Mouse (Mus musculus): Measurements from ENCODE around the gene Prrt1. TPM values are rescaled to one million over a fixed set of nuclear protein-coding genes. Genes with fewer than 3 reads are reported as not detected.

Gene Prrt1
- polyA plus RNA-seq, 1 experiment from 2014 or later, result not detected

DNA sequence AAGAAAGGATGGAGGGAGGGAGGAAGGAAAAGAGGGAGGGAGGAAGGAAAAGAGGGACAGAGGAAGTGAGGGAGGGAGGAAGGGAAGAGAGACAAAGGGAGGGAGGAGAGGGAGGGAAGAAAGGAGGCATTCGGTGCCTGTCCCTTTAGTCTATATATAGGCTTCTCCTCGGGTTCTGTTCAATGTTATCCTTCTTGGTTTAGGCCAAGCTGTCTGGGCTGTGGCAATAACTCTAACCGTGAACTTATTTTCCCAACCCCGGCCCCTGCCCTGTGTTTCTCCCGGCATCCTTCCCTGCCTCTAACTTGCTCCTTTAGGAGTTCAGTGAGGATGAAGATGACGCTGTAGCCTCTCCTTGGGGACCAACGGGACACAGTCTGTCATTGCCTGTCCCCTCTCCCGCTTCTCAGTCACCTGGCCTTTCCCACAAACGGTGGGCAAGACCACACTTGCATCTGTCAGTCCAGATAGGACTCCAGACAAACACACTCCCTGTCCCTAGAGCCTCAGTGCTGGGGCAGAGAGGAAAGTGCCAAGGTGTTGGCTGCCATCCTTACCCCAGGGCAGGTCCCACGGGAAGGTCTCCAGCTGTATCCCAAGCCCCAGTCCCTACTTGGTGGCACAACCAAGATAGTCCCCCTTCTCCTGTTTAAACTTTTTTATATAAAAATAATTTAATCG lies 45.3 kb downstream of the Prrt1 start:
- H3K9me3 ChIP-seq (replicated peaks), result no peaks in the 10 kb centered on the region
- H3K36me3 ChIP-seq (replicated peaks), result no peaks in the 10 kb centered on the region
- peaks cover 5% of the 10 kb centered on the region; the same call in 1 of the 2 replicates for H3K4me1 ChIP-seq (replicated peaks)
- ATAC-seq (ENCODE audit: insufficient read depth), result no peak
- no peak overlapping the region for H3K27ac ChIP-seq (replicated peaks)
- no peak overlapping the region for H3K4me3 ChIP-seq (replicated peaks)
- H3K27me3 ChIP-seq, result peaks cover 91% of the 10 kb centered on the region
- no peak overlapping the region for H3K4me2 ChIP-seq
- no peak overlapping the region for H3K9ac ChIP-seq
- 49% methylated on average over 11 of the region's 11 CpGs for WGBS (ENCODE audit: insufficient replicate concordance)

- ATAC-seq (ENCODE audit: insufficient read depth), result no peak
- H3K4me1 ChIP-seq (replicated peaks), result peaks cover 5% of the 10 kb centered on the region; the same call in 1 of the 2 replicates
- H3K9me3 ChIP-seq (replicated peaks), result no peaks in the 10 kb centered on the region
- peaks cover 91% of the 10 kb centered on the region for H3K27me3 ChIP-seq
- 54% methylated on average over 13 of the region's 13 CpGs for WGBS (ENCODE audit: insufficient replicate concordance)
- H3K9ac ChIP-seq, result no peak overlapping the region
- no peaks in the 10 kb centered on the region for H3K36me3 ChIP-seq (replicated peaks)
- no peak overlapping the region for H3K27ac ChIP-seq (replicated peaks)
- no peak overlapping the region for H3K4me3 ChIP-seq (replicated peaks)
- H3K4me2 ChIP-seq, result no peak overlapping the region
Measured at GRCm38 (mm10) chr17:34675205-34676092, 46.1 kb downstream of the Prrt1 start.

DNA sequence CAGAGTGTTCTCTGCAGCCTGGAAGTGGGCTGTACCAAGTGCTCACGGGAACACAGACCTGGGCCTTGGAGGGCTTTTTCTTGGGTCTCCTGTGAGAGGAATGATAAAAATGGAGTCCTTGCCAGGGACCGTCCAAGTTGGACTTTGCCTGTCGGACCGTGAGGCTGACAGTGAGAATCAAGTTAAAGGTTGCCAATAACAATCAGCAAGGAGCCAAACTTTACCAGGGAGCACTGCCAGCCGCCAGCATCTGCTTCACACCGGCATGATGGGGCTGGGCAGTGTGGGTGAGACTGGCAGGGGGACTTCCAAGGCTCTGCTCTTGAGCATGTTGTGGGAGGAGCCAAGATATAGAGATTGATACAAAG lies 46.7 kb downstream of the Prrt1 start:
- no peak for ATAC-seq (ENCODE audit: insufficient read depth)
- WGBS (ENCODE audit: insufficient replicate concordance), result 55% methylated on average over 6 of the region's 6 CpGs
- Histone ChIP-seq H3K4me3 (replicated peaks) (no peak overlapping the region), H3K9ac (no peak overlapping the region), H3K4me1 (replicated peaks) (peaks cover 5% of the 10 kb centered on the region; the same call in 1 of the 2 replicates), H3K9me3 (replicated peaks) (no peaks in the 10 kb centered on the region), H3K27ac (replicated peaks) (no peak overlapping the region), H3K36me3 (replicated peaks) (no peaks in the 10 kb centered on the region), H3K4me2 (no peak overlapping the region), H3K27me3 (peaks cover 91% of the 10 kb centered on the region)

GRCm38 (mm10) chr17:34676671-34677070 lies 47.3 kb downstream of the Prrt1 start:
- Histone ChIP-seq H3K36me3 (replicated peaks) (no peaks in the 10 kb centered on the region), H3K9ac (no peak overlapping the region), H3K4me1 (replicated peaks) (peaks cover 3% of the 10 kb centered on the region; the same call in 1 of the 2 replicates), H3K4me2 (no peak overlapping the region), H3K27me3 (peaks cover 91% of the 10 kb centered on the region), H3K27ac (replicated peaks) (no peak overlapping the region), H3K9me3 (replicated peaks) (no peaks in the 10 kb centered on the region), H3K4me3 (replicated peaks) (no peak overlapping the region)
- ATAC-seq (ENCODE audit: insufficient read depth), result no peak
- 61% methylated on average over 12 of the region's 12 CpGs for WGBS (ENCODE audit: insufficient replicate concordance)

DNA sequence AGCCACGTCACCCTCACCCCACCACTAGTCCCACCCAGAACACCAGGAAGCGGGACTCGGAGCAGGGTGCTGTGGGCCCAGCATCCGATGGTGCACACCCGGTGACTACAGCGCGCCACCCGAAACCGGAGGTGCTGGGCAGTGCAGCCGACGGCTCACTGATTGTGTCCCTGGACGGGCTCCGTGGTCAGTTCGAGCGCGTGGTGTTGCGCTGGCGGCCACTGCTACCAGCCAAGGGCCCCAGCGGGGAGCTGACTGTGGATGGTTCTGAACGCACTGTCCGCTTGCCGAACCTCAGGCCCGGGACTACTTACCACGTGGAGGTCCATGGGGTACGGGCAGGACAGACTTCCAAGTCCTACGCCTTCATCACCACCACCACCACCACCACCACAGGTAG lies 50.9 kb downstream of the Prrt1 start:
- H3K4me1 ChIP-seq (replicated peaks), result no peaks in the 10 kb centered on the region
- H3K36me3 ChIP-seq (replicated peaks), result no peaks in the 10 kb centered on the region
- peaks cover 63% of the 10 kb centered on the region for H3K27me3 ChIP-seq
- H3K9ac ChIP-seq, result no peak overlapping the region
- 74% methylated on average over 26 of the region's 26 CpGs for WGBS (ENCODE audit: insufficient replicate concordance)
- no peak overlapping the region for H3K4me2 ChIP-seq
- no peaks in the 10 kb centered on the region for H3K9me3 ChIP-seq (replicated peaks)
- ATAC-seq (ENCODE audit: insufficient read depth), result no peak
- H3K4me3 ChIP-seq (replicated peaks), result no peak overlapping the region
- no peak overlapping the region for H3K27ac ChIP-seq (replicated peaks)

- Histone ChIP-seq H3K9ac (no peak overlapping the region), H3K36me3 (replicated peaks) (no peaks in the 10 kb centered on the region), H3K9me3 (replicated peaks) (no peaks in the 10 kb centered on the region), H3K4me3 (replicated peaks) (no peak overlapping the region), H3K4me1 (replicated peaks) (no peaks in the 10 kb centered on the region), H3K27ac (replicated peaks) (no peak overlapping the region), H3K27me3 (peaks cover 59% of the 10 kb centered on the region), H3K4me2 (no peak overlapping the region)
- 66% methylated on average over 4 of the region's 4 CpGs for WGBS (ENCODE audit: insufficient replicate concordance)
- ATAC-seq (ENCODE audit: insufficient read depth), result no peak
Measured at GRCm38 (mm10) chr17:34680621-34681020, 51.3 kb downstream of the Prrt1 start.

DNA sequence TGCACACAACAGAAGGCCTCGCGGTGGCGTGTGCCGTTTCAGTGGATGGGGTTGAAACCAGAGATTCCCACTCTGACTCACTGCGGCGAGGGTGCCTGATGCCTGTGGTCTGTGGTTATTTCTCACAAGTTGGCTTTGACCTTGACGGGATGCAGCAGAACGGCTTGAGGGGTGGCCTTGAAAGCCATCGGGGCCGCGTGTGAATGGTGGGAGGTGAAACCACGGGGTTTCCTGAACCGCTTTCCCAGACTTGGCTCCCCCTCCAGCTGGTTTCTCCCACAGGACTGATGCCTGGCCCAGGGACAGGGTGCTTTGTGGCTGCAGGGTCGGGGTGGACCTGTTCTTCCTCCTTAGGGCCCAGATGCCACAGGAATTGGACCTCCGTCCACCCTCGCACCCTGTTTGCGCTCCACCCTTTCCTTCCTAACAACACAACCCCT lies 51.8 kb downstream of the Prrt1 start:
- Histone ChIP-seq H3K9ac (no peak overlapping the region), H3K27ac (replicated peaks) (no peak overlapping the region), H3K4me2 (no peak overlapping the region), H3K4me1 (replicated peaks) (no peaks in the 10 kb centered on the region), H3K27me3 (peaks cover 54% of the 10 kb centered on the region), H3K4me3 (replicated peaks) (no peak overlapping the region), H3K9me3 (replicated peaks) (no peaks in the 10 kb centered on the region), H3K36me3 (replicated peaks) (no peaks in the 10 kb centered on the region)
- 20% methylated on average over 17 of the region's 17 CpGs for WGBS (ENCODE audit: insufficient replicate concordance)
- ATAC-seq (ENCODE audit: insufficient read depth), result no peak

GRCm38 (mm10) chr17:34681881-34682536 lies 52.7 kb downstream of the Prrt1 start:
- WGBS (ENCODE audit: insufficient replicate concordance), result 39% methylated on average over 11 of the region's 11 CpGs
- no peak overlapping the region for H3K4me3 ChIP-seq (replicated peaks)
- H3K27ac ChIP-seq (replicated peaks), result no peak overlapping the region
- H3K9ac ChIP-seq, result no peak overlapping the region
- H3K27me3 ChIP-seq, result peaks cover 47% of the 10 kb centered on the region
- H3K9me3 ChIP-seq (replicated peaks), result no peaks in the 10 kb centered on the region
- no peaks in the 10 kb centered on the region for H3K36me3 ChIP-seq (replicated peaks)
- H3K4me2 ChIP-seq, result no peak overlapping the region
- no peaks in the 10 kb centered on the region for H3K4me1 ChIP-seq (replicated peaks)
- no peak for ATAC-seq (ENCODE audit: insufficient read depth)

Other genes with a start within 250 kb of the Prrt1 start
- gene BC051142, start 230.7 kb upstream of the Prrt1 start, polyA plus RNA-seq (2015; fragmentation: Nextera tagmentation; extraction: Ambion mirVana), result not detected in 2 replicates
- not detected in 2 replicates for gene Btnl4, start 152.2 kb upstream of the Prrt1 start, polyA plus RNA-seq (2015; fragmentation: Nextera tagmentation; extraction: Ambion mirVana)
- gene Btnl6, start 112.2 kb upstream of the Prrt1 start, polyA plus RNA-seq (2015; fragmentation: Nextera tagmentation; extraction: Ambion mirVana), result not detected in 2 replicates
- gene Notch4, start 65.3 kb upstream of the Prrt1 start, polyA plus RNA-seq (2015; fragmentation: Nextera tagmentation; extraction: Ambion mirVana), result 0.64 and 0.75 TPM in 2 replicates
- gene Gpsm3, start 39.7 kb upstream of the Prrt1 start, polyA plus RNA-seq (2015; fragmentation: Nextera tagmentation; extraction: Ambion mirVana), result 14.9 and 17.6 TPM in 2 replicates
- 2.4 and 2.8 TPM in 2 replicates for gene Pbx2, start 38.3 kb upstream of the Prrt1 start, polyA plus RNA-seq (2015; fragmentation: Nextera tagmentation; extraction: Ambion mirVana)
- gene Ager, start 31.7 kb upstream of the Prrt1 start, polyA plus RNA-seq (2015; fragmentation: Nextera tagmentation; extraction: Ambion mirVana), result 0.70 and 0.88 TPM in 2 replicates
- gene Rnf5, start 25.8 kb upstream of the Prrt1 start, polyA plus RNA-seq (2015; fragmentation: Nextera tagmentation; extraction: Ambion mirVana), result 88.4 and 106 TPM in 2 replicates
- 21.1 and 23.6 TPM in 2 replicates for gene Agpat1, start 25.3 kb upstream of the Prrt1 start, polyA plus RNA-seq (2015; fragmentation: Nextera tagmentation; extraction: Ambion mirVana)
- gene Egfl8, start 13.6 kb upstream of the Prrt1 start, polyA plus RNA-seq (2015; fragmentation: Nextera tagmentation; extraction: Ambion mirVana), result 0.20 and 0.33 TPM in 2 replicates
- gene Ppt2, start 1.0 kb upstream of the Prrt1 start, polyA plus RNA-seq (2015; fragmentation: Nextera tagmentation; extraction: Ambion mirVana), result 10.7 and 10.8 TPM in 2 replicates
- gene Fkbpl, start 15.2 kb downstream of the Prrt1 start, polyA plus RNA-seq (2015; fragmentation: Nextera tagmentation; extraction: Ambion mirVana), result 4.0 and 5.0 TPM in 2 replicates
- 19.9 and 21.2 TPM in 2 replicates for gene Atf6b, start 17.6 kb downstream of the Prrt1 start, polyA plus RNA-seq (2015; fragmentation: Nextera tagmentation; extraction: Ambion mirVana)
- 0.17 and 0.20 TPM in 2 replicates for gene Tnxb, start 41.0 kb downstream of the Prrt1 start, polyA plus RNA-seq (2015; fragmentation: Nextera tagmentation; extraction: Ambion mirVana)
- gene C4b, start 114.3 kb downstream of the Prrt1 start, polyA plus RNA-seq (2015; fragmentation: Nextera tagmentation; extraction: Ambion mirVana), result 9.8 and 17.1 TPM in 2 replicates
- 0.24 and 0.50 TPM in 2 replicates for gene Cyp21a1, start 175.0 kb downstream of the Prrt1 start, polyA plus RNA-seq (2015; fragmentation: Nextera tagmentation; extraction: Ambion mirVana)
- 12.0 and 14.1 TPM in 2 replicates for gene Stk19, start 207.4 kb downstream of the Prrt1 start, polyA plus RNA-seq (2015; fragmentation: Nextera tagmentation; extraction: Ambion mirVana)
- 29.8 and 31.2 TPM in 2 replicates for gene Dxo, start 207.5 kb downstream of the Prrt1 start, polyA plus RNA-seq (2015; fragmentation: Nextera tagmentation; extraction: Ambion mirVana)
- gene Skiv2l, start 220.7 kb downstream of the Prrt1 start, polyA plus RNA-seq (2015; fragmentation: Nextera tagmentation; extraction: Ambion mirVana), result 24.5 and 29.2 TPM in 2 replicates
- 45.6 and 46.7 TPM in 2 replicates for gene Nelfe, start 220.9 kb downstream of the Prrt1 start, polyA plus RNA-seq (2015; fragmentation: Nextera tagmentation; extraction: Ambion mirVana)
- 281 and 374 TPM in 2 replicates for gene Cfb, start 233.0 kb downstream of the Prrt1 start, polyA plus RNA-seq (2015; fragmentation: Nextera tagmentation; extraction: Ambion mirVana)
- gene Zbtb12, start 249.9 kb downstream of the Prrt1 start, polyA plus RNA-seq (2015; fragmentation: Nextera tagmentation; extraction: Ambion mirVana), result 0.41 and 0.64 TPM in 2 replicates

Data from liver, embryonic 15.5 days (tissue).